Mouse (Mus musculus): ENCODE results near the gene Lrrk1. TPM values are rescaled to one million over a fixed set of nuclear protein-coding genes. Genes with fewer than 3 reads are reported as not detected.

The Lrrk1 gene
- polyA plus RNA-seq, 1 experiment from 2014 or later, result 3.6 TPM

DNA sequence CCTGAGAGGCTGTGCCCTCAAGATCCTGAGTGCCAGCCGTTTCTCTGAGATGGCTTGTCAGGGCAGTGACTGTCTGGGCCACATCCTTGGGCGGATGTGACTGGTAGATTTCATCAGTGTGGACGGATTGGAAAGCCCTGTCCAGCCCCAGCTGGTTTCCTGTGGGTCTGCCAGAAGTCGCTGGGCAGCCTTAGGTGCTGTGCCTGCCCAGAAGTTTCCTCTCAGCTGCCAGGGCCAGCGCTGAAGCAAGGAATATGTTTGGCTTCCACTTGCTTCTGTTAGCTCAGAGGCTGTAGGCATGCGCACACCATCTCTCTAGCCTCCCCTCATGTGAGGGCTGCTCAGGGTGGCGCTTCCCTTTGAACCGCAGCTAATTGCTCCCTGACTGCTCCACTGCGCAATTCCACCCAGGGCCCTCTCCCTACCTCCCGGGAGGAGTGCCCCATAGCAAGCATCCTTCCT, 209.0 kb downstream of the Lrrk1 start:
- H3K4me2 ChIP-seq (ENCODE audit: low read length), result no peak overlapping the region
- H3K27me3 ChIP-seq (ENCODE audit: control insufficient read depth, insufficient read depth, low read length), result no peaks in the 10 kb centered on the region
- H3K9me3 ChIP-seq (ENCODE audit: control insufficient read depth, low read length), result no peaks in the 10 kb centered on the region
- WGBS, result 69% methylated on average over 10 of the region's 10 CpGs
- DNase-seq, result no peak
- H3K9ac ChIP-seq (replicated peaks; ENCODE audit: low read length), result no peak overlapping the region
- no peak overlapping the region for H3K27ac ChIP-seq (replicated peaks; ENCODE audit: low read depth, low read length)
- no peaks in the 10 kb centered on the region for H3K4me1 ChIP-seq (ENCODE audit: control insufficient read depth, insufficient read depth, low read length)
- ATAC-seq (ENCODE audit: low FRiP score, low TSS enrichment), result no peak
- H3K36me3 ChIP-seq (ENCODE audit: control insufficient read depth, insufficient read depth, low read length), result peaks cover 2% of the 10 kb centered on the region
- no peak overlapping the region for H3K4me3 ChIP-seq (replicated peaks; ENCODE audit: low read depth, low read length)

GRCm38 (mm10) chr7:66178101-66178500, 210.0 kb downstream of the Lrrk1 start:
- WGBS, result 91% methylated on average over 6 of the region's 6 CpGs
- peaks cover 8% of the 10 kb centered on the region for H3K36me3 ChIP-seq (ENCODE audit: control insufficient read depth, insufficient read depth, low read length)
- DNase-seq (no peak), ATAC-seq (ENCODE audit: low FRiP score, low TSS enrichment) (no peak)
- H3K4me1 ChIP-seq (ENCODE audit: control insufficient read depth, insufficient read depth, low read length), result no peaks in the 10 kb centered on the region
- H3K4me2 ChIP-seq (ENCODE audit: low read length), result no peak overlapping the region
- H3K4me3 ChIP-seq (replicated peaks; ENCODE audit: low read depth, low read length), result no peak overlapping the region
- no peak overlapping the region for H3K9ac ChIP-seq (replicated peaks; ENCODE audit: low read length)
- H3K9me3 ChIP-seq (ENCODE audit: control insufficient read depth, low read length), result no peaks in the 10 kb centered on the region
- no peak overlapping the region for H3K27ac ChIP-seq (replicated peaks; ENCODE audit: low read depth, low read length)
- H3K27me3 ChIP-seq (ENCODE audit: control insufficient read depth, insufficient read depth, low read length), result no peaks in the 10 kb centered on the region

- no peak overlapping the region for H3K4me2 ChIP-seq (ENCODE audit: low read length)
- DNase-seq (no peak), ATAC-seq (ENCODE audit: low FRiP score, low TSS enrichment) (no peak)
- WGBS, result 63% methylated on average over 4 of the region's 4 CpGs
- H3K4me1 ChIP-seq (ENCODE audit: control insufficient read depth, insufficient read depth, low read length), result no peaks in the 10 kb centered on the region
- no peaks in the 10 kb centered on the region for H3K27me3 ChIP-seq (ENCODE audit: control insufficient read depth, insufficient read depth, low read length)
- no peak overlapping the region for H3K27ac ChIP-seq (replicated peaks; ENCODE audit: low read depth, low read length)
- no peak overlapping the region for H3K4me3 ChIP-seq (replicated peaks; ENCODE audit: low read depth, low read length)
- H3K36me3 ChIP-seq (ENCODE audit: control insufficient read depth, insufficient read depth, low read length), result peaks cover 19% of the 10 kb centered on the region
- no peak overlapping the region for H3K9ac ChIP-seq (replicated peaks; ENCODE audit: low read length)
- H3K9me3 ChIP-seq (ENCODE audit: control insufficient read depth, low read length), result no peaks in the 10 kb centered on the region
These were observed 211.2 kb downstream of the Lrrk1 start for GRCm38 (mm10) chr7:66176929-66177328.

Small RNAs within 50 kb of the gene (microRNA-seq; reads per million reads assigned to microRNA genes)
- gene Mir7057, result not detected

Other genes with a start within 250 kb of the Lrrk1 start
- not detected in 2 replicates for gene Gm10974, start 22.4 kb downstream of the Lrrk1 start, polyA plus RNA-seq (2014; fragmentation: Nextera tagmentation; extraction: Ambion mirVana)
- gene Aldh1a3, start 39.2 kb upstream of the Lrrk1 start, polyA plus RNA-seq (2014; fragmentation: Nextera tagmentation; extraction: Ambion mirVana), result 0.63 and 0.87 TPM in 2 replicates

All from midbrain, embryonic 14.5 days (tissue).